Mouse (Mus musculus): Measurements from ENCODE around the gene Nkd2.

Nkd2 gene

DNA sequence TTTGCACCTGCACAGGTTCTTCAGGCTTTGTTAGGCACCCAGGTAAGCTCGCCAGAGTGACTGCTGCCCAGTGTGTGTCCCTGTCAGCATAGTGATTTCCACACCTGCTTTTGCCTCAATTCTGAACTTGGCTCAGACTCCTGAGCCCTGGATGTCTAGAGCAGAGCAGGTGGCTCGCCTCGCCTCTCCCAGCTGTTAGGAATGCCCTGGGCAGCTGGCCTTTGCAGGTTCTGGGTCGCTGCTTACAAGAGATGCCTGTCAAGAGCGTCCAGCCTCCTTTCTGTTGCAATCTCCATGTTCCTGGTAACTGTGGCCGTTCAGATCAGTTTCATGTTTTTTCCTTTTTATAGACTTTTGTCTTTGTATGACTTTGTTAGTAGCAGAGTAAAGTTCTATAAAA is 31.1 kb downstream of the Nkd2 start:
- peak; percentile 35 for DNase-seq (ENCODE audit: low read depth, low spot score)

GRCm38 (mm10) chr13:73814181-73814580 is 33.2 kb downstream of the Nkd2 start:
- no peak for DNase-seq (ENCODE audit: low read depth, low spot score)

- DNase-seq (ENCODE audit: low read depth, low spot score): no peak
These were observed 34.5 kb downstream of the Nkd2 start for GRCm38 (mm10) chr13:73812936-73813335.

- DNase-seq (ENCODE audit: low read depth, low spot score): no peak
These were observed 42.5 kb downstream of the Nkd2 start for GRCm38 (mm10) chr13:73804914-73805313.

- no peak for DNase-seq (ENCODE audit: low read depth, low spot score)
These were observed 43.8 kb downstream of the Nkd2 start for GRCm38 (mm10) chr13:73803450-73804178.

DNA sequence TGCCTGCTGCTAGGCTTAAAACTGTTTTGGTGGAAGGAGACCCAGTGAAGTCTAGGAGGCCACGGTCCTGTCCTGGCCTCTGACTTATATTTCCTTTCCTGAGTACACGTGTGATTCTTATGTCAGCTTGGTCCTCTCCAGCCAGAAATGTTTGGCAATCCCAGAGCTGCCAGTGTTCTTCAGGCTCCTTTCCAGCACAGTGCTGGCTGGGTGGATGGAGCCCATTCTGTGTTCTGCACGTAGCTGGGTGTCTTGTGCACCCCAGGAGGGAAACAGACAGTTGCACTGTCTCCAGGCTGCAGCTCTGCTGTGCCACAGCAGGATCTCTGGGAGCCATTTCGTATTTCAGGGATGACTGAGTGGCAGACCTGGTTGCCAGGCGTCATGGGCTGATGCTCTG is 48.3 kb downstream of the Nkd2 start:
- no peak for DNase-seq (ENCODE audit: low read depth, low spot score)

DNA sequence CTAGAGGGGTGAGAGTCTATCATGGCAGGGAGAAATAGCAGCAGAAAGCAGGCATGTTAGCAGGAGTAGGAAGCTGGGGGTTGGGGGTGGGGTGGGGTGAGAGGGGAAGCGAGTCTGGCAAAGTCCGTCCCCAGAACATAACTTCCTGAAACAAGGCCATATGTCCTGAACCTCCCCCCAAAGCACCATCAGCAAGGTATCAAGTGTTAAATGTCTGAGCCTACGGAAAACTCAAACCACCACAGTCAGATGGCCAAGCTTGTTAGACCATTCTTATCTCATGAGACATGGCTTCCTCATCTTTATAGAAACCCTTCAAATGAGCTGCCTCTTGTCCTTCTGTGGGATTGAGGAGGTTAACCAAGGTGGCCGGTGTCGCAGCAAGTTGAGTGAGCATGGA is 54.3 kb downstream of the Nkd2 start:
- no peak for DNase-seq (ENCODE audit: low read depth, low spot score)

GRCm38 (mm10) chr13:73792176-73792575 is 55.3 kb downstream of the Nkd2 start:
- no peak for DNase-seq (ENCODE audit: low read depth, low spot score)

- no peak for DNase-seq (ENCODE audit: low read depth, low spot score)
These were observed 64.9 kb downstream of the Nkd2 start for GRCm38 (mm10) chr13:73782486-73782885.

DNA sequence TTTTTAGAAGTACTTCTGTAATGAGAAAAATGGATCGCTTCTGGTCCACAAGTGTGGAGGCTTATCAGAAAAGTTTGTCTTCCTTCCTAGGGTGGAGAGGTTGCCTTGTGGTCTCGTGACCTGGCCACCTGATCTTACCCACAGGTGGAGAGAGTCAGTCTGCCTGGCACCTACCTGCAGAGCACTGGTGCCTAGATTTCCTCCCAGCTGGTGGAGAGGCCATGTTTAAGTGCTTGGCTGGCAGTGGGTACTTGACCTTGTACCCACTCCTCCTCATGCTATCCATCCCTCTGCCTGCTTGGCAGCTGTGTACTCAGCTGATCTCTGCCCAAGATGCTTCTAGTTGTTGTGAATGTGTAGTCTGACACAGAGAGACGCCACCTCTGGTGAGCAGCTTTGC is 69.9 kb downstream of the Nkd2 start:
- no peak for DNase-seq (ENCODE audit: low read depth, low spot score)

GRCm38 (mm10) chr13:73775786-73776185 is 71.6 kb downstream of the Nkd2 start:
- DNase-seq (ENCODE audit: low read depth, low spot score): no peak

- no peak for DNase-seq (ENCODE audit: low read depth, low spot score)
These were observed 73.8 kb downstream of the Nkd2 start for GRCm38 (mm10) chr13:73773519-73774205.

DNA sequence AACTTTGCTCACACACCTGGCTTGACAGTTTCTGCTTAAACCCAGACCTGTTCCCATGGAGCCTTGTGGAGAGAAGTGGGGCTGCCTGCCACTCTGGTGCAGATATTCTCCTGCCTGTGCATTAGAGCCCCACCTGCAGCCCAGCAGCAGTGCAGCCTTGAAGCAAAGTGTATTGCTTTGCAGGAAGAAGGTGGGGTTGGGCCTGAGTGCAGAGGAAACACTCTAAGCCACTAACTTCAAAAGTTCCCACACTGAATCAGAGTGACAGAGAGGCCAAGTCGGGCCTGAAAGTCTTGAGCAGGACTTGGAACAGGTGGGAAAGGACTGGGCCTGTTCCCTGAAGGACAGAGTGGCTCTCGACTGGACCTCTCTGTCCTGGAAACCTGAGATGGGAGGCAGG is 74.8 kb downstream of the Nkd2 start:
- DNase-seq (ENCODE audit: low read depth, low spot score): no peak

DNA sequence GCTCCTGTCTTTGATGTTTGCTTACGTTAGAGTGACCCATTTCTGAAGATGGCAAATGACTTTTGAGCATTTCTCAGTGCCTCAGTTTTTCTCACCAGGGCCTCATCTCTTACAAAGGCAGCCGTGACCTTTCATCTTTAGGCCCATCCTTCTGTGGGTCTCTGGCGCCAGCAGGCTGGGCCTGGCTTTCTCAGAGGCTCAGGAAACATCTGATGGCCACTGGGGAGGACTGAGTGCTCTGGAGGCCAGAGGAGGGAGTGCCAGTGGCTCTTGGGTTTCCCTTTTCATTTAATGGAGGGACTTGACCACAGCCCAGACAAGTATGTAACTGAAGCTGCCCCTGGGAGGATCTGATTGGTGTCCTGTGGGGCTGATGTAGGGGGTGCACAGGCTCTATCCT is 76.3 kb downstream of the Nkd2 start:
- DNase-seq (ENCODE audit: low read depth, low spot score): no peak

GRCm38 (mm10) chr13:73769916-73770682 is 77.3 kb downstream of the Nkd2 start:
- no peak for DNase-seq (ENCODE audit: low read depth, low spot score)

All from mesoderm, embryonic 11.5 days (tissue).